Mouse (Mus musculus) forebrain, postnatal 0 days (tissue): ENCODE measurements around the gene Rcan1. TPM values are rescaled to one million over a fixed set of nuclear protein-coding genes. Genes with fewer than 3 reads are reported as not detected.

Experiments used
- ATAC-seq: fragments of 200-750 bp; cut with Nextera tagmentation; 2 replicates; pipeline ENCODE4 v1.8.0; 2017; ENCODE audit warnings: mild to moderate bottlenecking, moderate library complexity
- DNase-seq: peaks from one replicate; pipeline ENCODE4 v3.0.0-alpha.2; 2015
- H3K27ac ChIP-seq: fragments of 300-500 bp; sonication (generic); 2 replicates; pipeline ENCODE4 v1.5.1; 2014; ENCODE audit warnings: low read depth, mild to moderate bottlenecking, antibody characterized with exemption, low read length, moderate library complexity, mixed read lengths
- H3K27me3 ChIP-seq: fragments of 300-500 bp; sonication (generic); 2 replicates; pipeline ENCODE4 v1.6.1; 2014; ENCODE audit warnings: mild to moderate bottlenecking, low read length, mixed read lengths; ENCODE audit not compliant: insufficient read depth
- H3K36me3 ChIP-seq: fragments of 300-500 bp; sonication (generic); 2 replicates; pipeline ENCODE4 v1.6.1; 2014; ENCODE audit warnings: mild to moderate bottlenecking, moderate library complexity; ENCODE audit not compliant: insufficient read depth
- H3K4me1 ChIP-seq: fragments of 300-500 bp; sonication (generic); 2 replicates; pipeline ENCODE4 v1.6.1; 2014; ENCODE audit warnings: antibody characterized with exemption; ENCODE audit not compliant: insufficient read depth
- H3K4me2 ChIP-seq: fragments of 300-500 bp; sonication (generic); 2 replicates; pipeline ENCODE4 v1.6.1; 2014; ENCODE audit warnings: low read depth, mild to moderate bottlenecking, moderate library complexity
- H3K4me3 ChIP-seq: fragments of 300-500 bp; sonication (generic); 2 replicates; pipeline ENCODE4 v1.5.1; 2014; ENCODE audit warnings: low read depth, low read length, mixed read lengths
- H3K9ac ChIP-seq: fragments of 300-500 bp; sonication (generic); 2 replicates; pipeline ENCODE4 v1.6.1; 2014; ENCODE audit warnings: mild to moderate bottlenecking
- H3K9me3 ChIP-seq: fragments of 300-500 bp; sonication (generic); 2 replicates; pipeline ENCODE4 v1.6.1; 2016; ENCODE audit warnings: low read length
- CTCF ChIP-seq: sonication (generic); IDR thresholded peaks from 2 replicates; pipeline ENCODE4 v1.5.1; 2016; ENCODE audit warnings: antibody characterized with exemption, control low read depth, low read depth
- WGBS: fragments of 180-500 bp; shearing (Covaris S2); extraction: QIAGEN DNeasy Blood & Tissue Kit; methylation state at CpG from one replicate; pipeline ENCODE4 v1.1.7; 2014; 5-methylcytosine and 5-hydroxymethylcytosine counted together
- polyA plus RNA-seq: library from polyadenylated mRNA; unstranded; fragments of >200 nt; fragmentation: Nextera tagmentation; extraction: Ambion mirVana; gene quantifications from 2 replicates; pipeline ENCODE4 v1.2.1, GENCODE M21; 2015
- total RNA-seq: library from RNA; depleted of rRNA; stranded (reverse); fragments of >200 nt; gene quantifications from 2 replicates; pipeline ENCODE4 v1.2.3, GENCODE M21; 2014

Gene Rcan1
- total and polyA plus RNA-seq, 2 experiments from 2014 or later: 52.2 to 83.8 TPM

DNA sequence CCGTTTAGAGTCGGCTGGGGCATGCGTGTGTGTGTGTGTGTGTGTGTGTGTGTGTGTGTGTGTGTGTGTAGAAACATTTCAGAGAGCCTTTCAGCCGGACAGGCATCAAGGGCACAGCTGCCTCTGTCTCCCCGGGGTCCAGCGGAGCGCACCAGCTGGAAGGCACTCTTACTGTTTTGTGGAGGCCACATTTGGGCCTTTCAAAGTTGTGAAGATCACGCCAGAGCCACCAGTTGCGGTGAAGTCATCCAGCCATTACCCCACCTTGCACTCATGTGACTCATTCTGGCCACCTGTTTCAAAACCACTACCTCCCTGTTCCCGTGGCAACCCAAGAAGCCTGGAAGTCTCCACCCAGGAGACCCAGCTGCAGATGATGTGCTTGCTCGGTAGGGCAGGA, 44.8 kb downstream of the Rcan1 start:
- WGBS: 64% methylated on average over 11 of the region's 11 CpGs
- H3K36me3 ChIP-seq: no peaks in the 10 kb centered on the region
- H3K9me3 ChIP-seq: no peaks in the 10 kb centered on the region
- H3K9ac ChIP-seq: no peak overlapping the region
- TF ChIP-seq CTCF: no peak
- H3K4me3 ChIP-seq: no peak overlapping the region
- DNase-seq: no peak
- H3K27ac ChIP-seq: no peak overlapping the region
- H3K27me3 ChIP-seq: no peaks in the 10 kb centered on the region
- H3K4me2 ChIP-seq: no peak overlapping the region
- no peak for ATAC-seq
- no peaks in the 10 kb centered on the region for H3K4me1 ChIP-seq

DNA sequence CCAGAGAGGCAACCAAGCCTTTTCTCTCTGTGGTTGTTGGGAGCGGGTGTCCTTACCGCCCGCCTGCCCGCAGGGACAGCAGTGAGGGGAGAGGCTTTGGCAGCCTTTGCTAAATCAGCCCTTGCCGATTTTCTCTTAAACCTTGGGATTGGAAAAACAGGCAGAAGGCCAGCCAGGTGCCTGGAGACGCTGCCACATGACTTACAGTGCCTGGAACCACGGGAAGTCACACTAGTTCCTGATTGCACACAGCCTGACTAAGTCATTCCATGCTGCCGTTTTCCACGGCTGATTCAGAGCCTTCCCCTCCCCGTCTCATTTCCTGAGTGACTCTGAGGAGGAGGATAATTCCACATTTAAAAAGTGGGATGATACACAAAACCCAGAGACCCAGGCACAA, 47.3 kb downstream of the Rcan1 start:
- no peak overlapping the region for H3K4me2 ChIP-seq
- no peak overlapping the region for H3K4me3 ChIP-seq
- no peaks in the 10 kb centered on the region for H3K36me3 ChIP-seq
- no peak for DNase-seq
- TF ChIP-seq CTCF: no peak
- H3K9ac ChIP-seq: no peak overlapping the region
- no peaks in the 10 kb centered on the region for H3K4me1 ChIP-seq
- H3K9me3 ChIP-seq: no peaks in the 10 kb centered on the region
- WGBS: 61% methylated on average over 10 of the region's 10 CpGs
- H3K27ac ChIP-seq: no peak overlapping the region
- no peaks in the 10 kb centered on the region for H3K27me3 ChIP-seq
- 0 out of 2 replicates have a peak, but pooled peaks have one; percentile 29 for ATAC-seq

DNA sequence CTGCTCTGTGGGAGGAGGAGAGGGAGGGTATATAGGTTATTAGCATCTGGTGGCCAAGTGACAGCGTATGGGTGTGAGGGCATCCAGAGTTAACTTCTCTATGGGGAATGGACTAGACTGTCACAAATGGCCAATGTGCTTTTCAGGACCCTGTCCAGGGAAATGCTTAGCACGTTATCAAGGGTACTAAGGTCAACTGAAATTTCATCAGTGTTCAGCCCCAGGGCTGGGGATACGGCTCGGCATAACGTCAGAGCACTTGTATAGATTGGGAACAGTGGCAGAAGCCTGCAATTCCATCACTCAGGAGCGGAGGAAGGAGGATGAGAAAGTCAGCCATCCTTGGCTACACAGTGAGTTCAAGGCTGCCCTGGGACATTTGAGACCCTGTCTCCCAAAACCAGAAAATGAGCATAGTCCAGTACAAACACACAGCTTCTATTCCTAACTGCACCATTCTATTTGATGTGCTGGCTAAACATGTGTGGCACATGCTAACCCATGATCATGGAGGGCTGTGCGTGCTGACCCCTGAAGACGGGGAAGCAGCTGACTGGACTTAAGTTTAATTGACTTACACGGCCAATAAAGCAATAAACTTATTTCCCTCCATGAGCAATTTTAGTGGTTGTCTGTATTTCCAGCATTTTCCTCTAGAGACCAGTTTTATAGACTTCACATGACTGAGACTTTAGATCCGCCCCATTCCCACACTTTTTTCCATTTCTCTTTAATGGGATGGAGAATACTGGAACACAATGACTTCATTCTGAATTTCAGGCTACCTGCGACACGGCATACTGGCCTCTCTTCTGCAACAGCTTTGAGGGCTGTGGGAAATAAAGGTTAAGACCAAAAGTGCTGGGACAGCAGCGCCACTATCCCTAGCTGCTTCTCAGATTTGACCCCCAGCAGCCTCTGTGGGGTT, 48.0 kb downstream of the Rcan1 start:
- WGBS: 89% methylated on average over 13 of the region's 13 CpGs
- Histone ChIP-seq H3K4me1 (no peaks in the 10 kb centered on the region), H3K27ac (no peak overlapping the region), H3K27me3 (no peaks in the 10 kb centered on the region), H3K4me2 (no peak overlapping the region), H3K9me3 (no peaks in the 10 kb centered on the region), H3K36me3 (no peaks in the 10 kb centered on the region), H3K4me3 (no peak overlapping the region), H3K9ac (no peak overlapping the region)
- no peak for ATAC-seq
- no peak for DNase-seq
- TF ChIP-seq CTCF: no peak

DNA sequence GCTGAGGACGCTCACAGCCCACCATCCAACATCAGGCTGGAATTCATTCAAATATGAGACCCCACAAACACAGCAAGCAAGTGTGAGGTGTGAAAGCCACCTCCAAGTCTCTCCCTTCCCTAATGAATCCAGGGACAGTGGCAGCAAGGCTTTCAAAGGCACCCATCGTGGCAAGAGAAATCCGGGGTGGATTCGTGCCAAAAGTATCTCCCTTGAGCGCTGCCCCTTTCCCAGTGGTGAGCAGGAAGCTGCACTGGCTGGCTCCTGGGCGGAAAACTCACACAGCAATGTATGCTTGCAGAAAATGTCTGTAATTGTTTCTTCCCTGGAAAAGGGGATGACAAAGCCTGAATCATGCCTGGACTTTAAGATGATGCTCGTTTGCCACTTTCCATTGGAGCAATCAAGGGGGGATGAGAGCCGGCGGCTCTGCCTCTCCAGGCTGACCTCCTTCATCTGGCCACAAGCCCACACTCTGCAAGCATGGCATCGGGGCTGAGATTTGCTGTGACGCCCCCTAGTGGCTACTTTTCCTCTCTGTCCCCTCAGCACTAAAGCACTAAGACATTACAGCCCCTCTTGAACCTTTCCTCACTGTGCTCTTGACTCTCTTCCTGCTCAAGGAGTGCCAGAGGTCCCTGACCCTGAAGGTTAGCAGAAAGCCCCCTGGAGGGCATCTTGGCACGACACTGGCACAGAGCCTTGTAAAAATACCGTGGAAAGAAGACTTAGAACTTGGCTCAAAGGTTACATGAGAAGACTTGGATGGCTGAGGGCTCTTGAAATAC, 49.3 kb downstream of the Rcan1 start:
- Histone ChIP-seq H3K27me3 (no peaks in the 10 kb centered on the region), H3K27ac (no peak overlapping the region), H3K4me1 (no peaks in the 10 kb centered on the region), H3K36me3 (0 out of 2 replicates have a peak, but pooled peaks cover 3% of the 10 kb centered on the region), H3K9me3 (no peaks in the 10 kb centered on the region), H3K9ac (no peak overlapping the region), H3K4me2 (no peak overlapping the region), H3K4me3 (no peak overlapping the region)
- TF ChIP-seq CTCF: peak; percentile 39
- DNase-seq (no peak), ATAC-seq (no peak)
- 43% methylated on average over 13 of the region's 13 CpGs for WGBS

DNA sequence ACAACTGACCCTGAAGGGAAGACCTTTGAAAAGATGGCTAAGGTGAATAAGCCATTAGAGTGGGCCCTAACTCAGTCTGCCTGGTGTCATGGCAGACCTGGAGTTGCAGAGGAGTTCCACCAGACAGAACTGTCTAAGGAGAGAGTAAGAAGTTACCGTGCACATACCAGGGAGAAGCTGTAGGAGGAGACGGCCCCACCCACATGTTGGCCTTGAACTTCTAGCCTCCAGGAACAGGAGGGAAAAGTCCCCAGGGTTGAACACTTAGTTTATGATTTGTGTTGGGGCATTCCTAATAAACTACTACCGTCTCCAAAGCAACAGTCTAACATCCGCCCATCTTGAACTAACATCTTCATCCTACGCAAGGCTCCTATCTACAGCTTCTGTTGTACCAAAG, 50.0 kb downstream of the Rcan1 start:
- DNase-seq (no peak), ATAC-seq (no peak)
- H3K27ac ChIP-seq: no peak overlapping the region
- no peak overlapping the region for H3K9ac ChIP-seq
- 94% methylated on average over 5 of the region's 5 CpGs for WGBS
- no peak for TF ChIP-seq CTCF
- H3K4me2 ChIP-seq: no peak overlapping the region
- H3K4me1 ChIP-seq: no peaks in the 10 kb centered on the region
- no peak overlapping the region for H3K4me3 ChIP-seq
- H3K36me3 ChIP-seq: 0 out of 2 replicates have a peak, but pooled peaks cover 3% of the 10 kb centered on the region
- H3K9me3 ChIP-seq: no peaks in the 10 kb centered on the region
- H3K27me3 ChIP-seq: no peaks in the 10 kb centered on the region

DNA sequence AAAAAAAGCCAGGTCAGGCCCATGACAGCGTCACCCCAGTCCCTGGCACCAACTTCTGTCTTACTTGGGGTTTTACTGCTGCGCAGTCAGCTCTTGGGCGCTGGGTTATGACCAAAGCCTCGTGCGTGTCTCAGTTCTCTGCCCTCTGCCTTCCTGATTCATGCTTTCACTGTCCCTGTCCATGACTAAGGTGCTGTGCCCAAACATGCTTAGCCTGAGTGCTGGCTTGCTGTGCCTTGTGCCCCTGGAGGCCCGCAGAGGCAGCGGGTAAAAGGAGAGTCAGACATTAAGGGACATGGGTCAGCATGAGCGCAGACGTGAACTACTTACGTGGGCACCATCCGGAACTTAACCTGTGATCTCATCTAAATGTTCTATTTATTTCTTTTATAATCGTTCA, 51.6 kb downstream of the Rcan1 start:
- 0 out of 2 replicates have a peak, but pooled peaks cover 3% of the 10 kb centered on the region for H3K36me3 ChIP-seq
- no peak overlapping the region for H3K4me2 ChIP-seq
- H3K27ac ChIP-seq: no peak overlapping the region
- ATAC-seq (no peak), DNase-seq (no peak)
- no peak overlapping the region for H3K4me3 ChIP-seq
- H3K9me3 ChIP-seq: no peaks in the 10 kb centered on the region
- 94% methylated on average over 12 of the region's 12 CpGs for WGBS
- no peaks in the 10 kb centered on the region for H3K4me1 ChIP-seq
- no peaks in the 10 kb centered on the region for H3K27me3 ChIP-seq
- no peak for TF ChIP-seq CTCF
- H3K9ac ChIP-seq: no peak overlapping the region

DNA sequence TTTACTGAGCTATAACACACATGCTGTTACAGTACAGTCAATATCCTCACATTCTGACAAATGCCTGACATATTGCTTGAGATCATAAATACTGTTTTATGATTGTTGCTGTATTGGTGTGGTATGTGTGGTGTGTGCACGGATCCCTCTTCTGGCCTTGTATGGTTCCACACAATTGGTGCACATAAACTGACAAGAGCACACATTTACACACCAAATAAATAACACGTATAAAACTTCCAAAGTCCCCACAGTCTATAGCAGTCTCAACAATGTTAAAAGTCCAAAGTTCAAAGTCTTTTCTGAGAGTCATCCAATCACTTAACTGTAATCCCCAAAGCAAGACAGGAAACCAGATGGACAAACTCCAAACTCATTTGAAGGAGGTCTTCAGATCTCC, 53.4 kb downstream of the Rcan1 start:
- Histone ChIP-seq H3K4me1 (no peaks in the 10 kb centered on the region), H3K4me2 (no peak overlapping the region), H3K4me3 (no peak overlapping the region), H3K36me3 (0 out of 2 replicates have a peak, but pooled peaks cover 3% of the 10 kb centered on the region), H3K9ac (no peak overlapping the region), H3K27ac (no peak overlapping the region), H3K9me3 (no peaks in the 10 kb centered on the region), H3K27me3 (no peaks in the 10 kb centered on the region)
- DNase-seq (no peak), ATAC-seq (no peak)
- TF ChIP-seq CTCF: no peak
- 87% methylated on average over 2 of the region's 2 CpGs for WGBS
